Mouse (Mus musculus) layer of hippocampus, postnatal 25 days (tissue): ENCODE measurements around the gene Ltb. TPM values are rescaled to one million over a fixed set of nuclear protein-coding genes. Genes with fewer than 3 reads are reported as not detected.
A peak's percentile ranks its signal among the peaks of the same experiment; 100 is the strongest.

Experiments
- DNase-seq, 2 experiments: peaks; one replicate each; pipeline ENCODE4 v3.0.0; 2022; ENCODE audit warnings: mixed read lengths in 2 of 2, low spot score in 1 of 2; ENCODE audit errors: extremely low spot score in 1 of 2
- total RNA-seq, 2 experiments: library from RNA; stranded (reverse); gene quantifications; 2 replicates each; pipeline ENCODE4 v1.2.3; 2021

Gene Ltb
- total RNA-seq, 2 experiments from 2014 or later, result 0.42 to 0.54 TPM

GRCm38 (mm10) chr17:35190096-35190495 is 4.1 kb upstream of the Ltb start:
- no peak for DNase-seq

- DNase-seq, result no peak
These were observed 2.5 kb upstream of the Ltb start for GRCm38 (mm10) chr17:35191723-35192122.

- DNase-seq, result no peak
These were observed 1.3 kb upstream of the Ltb start for GRCm38 (mm10) chr17:35192924-35193323.

GRCm38 (mm10) chr17:35194844-35195630 is 798 bp downstream of the Ltb start:
- DNase-seq, result no peak

GRCm38 (mm10) chr17:35195631-35196320 is 1.5 kb downstream of the Ltb start:
- DNase-seq, result peak; percentile 78 to 82

GRCm38 (mm10) chr17:35196321-35196641 is 2.0 kb downstream of the Ltb start:
- no peak for DNase-seq

- DNase-seq, result no peak
These were observed 2.9 kb downstream of the Ltb start for GRCm38 (mm10) chr17:35197126-35197525.

GRCm38 (mm10) chr17:35198029-35198428 is 3.8 kb downstream of the Ltb start:
- no peak for DNase-seq

- no peak for DNase-seq
These were observed 4.7 kb downstream of the Ltb start for GRCm38 (mm10) chr17:35198946-35199345.

- DNase-seq, result no peak
These were observed 6.2 kb downstream of the Ltb start for GRCm38 (mm10) chr17:35200398-35200797.

- DNase-seq, result no peak
These were observed 6.9 kb downstream of the Ltb start for GRCm38 (mm10) chr17:35201128-35201527.

- no peak for DNase-seq
These were observed 7.5 kb downstream of the Ltb start, which contains the start of gene Tnf for GRCm38 (mm10) chr17:35201787-35202186. TSS of gene Tnf (minus strand) at chr17:35202007.

GRCm38 (mm10) chr17:35202442-35202841 is 8.2 kb downstream of the Ltb start:
- DNase-seq, result no peak

- no peak for DNase-seq
These were observed 10.5 kb downstream of the Ltb start, which contains the start of gene Lta for GRCm38 (mm10) chr17:35204494-35205379. TSS of gene Lta (minus strand) at chr17:35205351.

- DNase-seq, result no peak
These were observed 11.1 kb downstream of the Ltb start for GRCm38 (mm10) chr17:35205380-35205769.

GRCm38 (mm10) chr17:35209785-35210535 is 15.7 kb downstream of the Ltb start:
- DNase-seq, result no peak

GRCm38 (mm10) chr17:35210593-35210992 is 16.4 kb downstream of the Ltb start:
- DNase-seq, result no peak

GRCm38 (mm10) chr17:35213071-35213470 is 18.8 kb downstream of the Ltb start:
- DNase-seq, result no peak

- no peak for DNase-seq
These were observed 24.4 kb downstream of the Ltb start for GRCm38 (mm10) chr17:35218516-35219193.

GRCm38 (mm10) chr17:35219601-35220041 is 25.4 kb downstream of the Ltb start:
- DNase-seq, result no peak
